Mouse (Mus musculus): ENCODE data around the gene Hemgn. TPM values are rescaled to one million over a fixed set of nuclear protein-coding genes. Genes with fewer than 3 reads are reported as not detected.

The Hemgn gene
- polyA plus RNA-seq, 1 experiment from 2014 or later, result 17.6 TPM

- Histone ChIP-seq H3K4me2 (ENCODE audit: low read depth, low read length) (no peak overlapping the region), H3K9ac (ENCODE audit: low read length) (no peak overlapping the region), H3K4me3 (replicated peaks; ENCODE audit: low read length) (no peak overlapping the region), H3K27me3 (ENCODE audit: control insufficient read depth, insufficient read depth, low read length) (peaks cover 62% of the 10 kb centered on the region), H3K27ac (ENCODE audit: low read length) (no peak overlapping the region), H3K36me3 (ENCODE audit: control insufficient read depth, insufficient read depth, low read length) (no peaks in the 10 kb centered on the region), H3K4me1 (ENCODE audit: control insufficient read depth, insufficient read depth, low read length) (0 out of 2 replicates have a peak, but pooled peaks cover 3% of the 10 kb centered on the region), H3K9me3 (replicated peaks; ENCODE audit: control insufficient read depth, low read length) (no peaks in the 10 kb centered on the region)
- ATAC-seq (ENCODE audit: insufficient read depth, low FRiP score), result no peak
- WGBS, result 57% methylated on average over 5 of the region's 5 CpGs
Measured at GRCm38 (mm10) chr4:46349530-46349929, 63.8 kb downstream of the Hemgn start.

DNA sequence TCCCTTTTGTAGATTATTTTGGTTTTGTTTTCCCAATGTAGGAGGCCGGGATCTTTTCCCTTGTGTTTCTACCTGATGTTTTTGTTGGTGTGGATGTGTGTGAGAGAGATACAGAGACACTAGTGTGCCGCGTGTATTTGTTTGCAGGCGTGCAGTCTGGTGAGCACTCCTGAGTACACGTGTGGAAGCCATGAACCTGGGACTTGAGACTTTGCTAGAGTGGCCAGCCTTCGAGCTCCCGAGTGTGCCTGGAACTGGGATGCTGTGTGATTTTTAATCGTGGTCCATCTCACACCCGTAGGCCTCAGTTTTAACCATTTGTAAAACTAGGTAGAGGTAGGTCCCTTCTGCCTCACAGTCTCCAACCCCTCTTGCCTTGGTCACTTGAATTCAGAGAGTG lies 64.4 kb downstream of the Hemgn start:
- no peak overlapping the region for H3K9ac ChIP-seq (ENCODE audit: low read length)
- H3K27me3 ChIP-seq (ENCODE audit: control insufficient read depth, insufficient read depth, low read length), result peaks cover 68% of the 10 kb centered on the region
- no peak overlapping the region for H3K4me3 ChIP-seq (replicated peaks; ENCODE audit: low read length)
- H3K4me2 ChIP-seq (ENCODE audit: low read depth, low read length), result no peak overlapping the region
- ATAC-seq (ENCODE audit: insufficient read depth, low FRiP score), result no peak
- no peaks in the 10 kb centered on the region for H3K36me3 ChIP-seq (ENCODE audit: control insufficient read depth, insufficient read depth, low read length)
- 0 out of 2 replicates have a peak, but pooled peaks cover 4% of the 10 kb centered on the region for H3K4me1 ChIP-seq (ENCODE audit: control insufficient read depth, insufficient read depth, low read length)
- WGBS, result 36% methylated on average over 9 of the region's 9 CpGs
- H3K9me3 ChIP-seq (replicated peaks; ENCODE audit: control insufficient read depth, low read length), result no peaks in the 10 kb centered on the region
- no peak overlapping the region for H3K27ac ChIP-seq (ENCODE audit: low read length)

- WGBS, result 6% methylated on average over 41 of the region's 41 CpGs
- no peak overlapping the region for H3K4me3 ChIP-seq (replicated peaks; ENCODE audit: low read length)
Measured at GRCm38 (mm10) chr4:46347580-46348515, 65.5 kb downstream of the Hemgn start.

GRCm38 (mm10) chr4:46347141-46347540 lies 66.2 kb downstream of the Hemgn start:
- Histone ChIP-seq H3K36me3 (ENCODE audit: control insufficient read depth, insufficient read depth, low read length) (no peaks in the 10 kb centered on the region), H3K27ac (ENCODE audit: low read length) (no peak overlapping the region), H3K4me2 (ENCODE audit: low read depth, low read length) (no peak overlapping the region), H3K27me3 (ENCODE audit: control insufficient read depth, insufficient read depth, low read length) (peaks cover 83% of the 10 kb centered on the region), H3K4me3 (replicated peaks; ENCODE audit: low read length) (no peak overlapping the region), H3K9ac (ENCODE audit: low read length) (no peak overlapping the region), H3K9me3 (replicated peaks; ENCODE audit: control insufficient read depth, low read length) (no peaks in the 10 kb centered on the region), H3K4me1 (ENCODE audit: control insufficient read depth, insufficient read depth, low read length) (peaks cover 9% of the 10 kb centered on the region)
- no peak for ATAC-seq (ENCODE audit: insufficient read depth, low FRiP score)
- 10% methylated on average over 4 of the region's 4 CpGs for WGBS

More at GRCm38 (mm10) chr4:46347580-46348515, 65.5 kb downstream of the Hemgn start:
- peaks cover 79% of the 10 kb centered on the region for H3K27me3 ChIP-seq (ENCODE audit: control insufficient read depth, insufficient read depth, low read length)
- H3K4me1 ChIP-seq (ENCODE audit: control insufficient read depth, insufficient read depth, low read length), result peaks cover 9% of the 10 kb centered on the region
- H3K36me3 ChIP-seq (ENCODE audit: control insufficient read depth, insufficient read depth, low read length), result no peaks in the 10 kb centered on the region
- no peak overlapping the region for H3K4me2 ChIP-seq (ENCODE audit: low read depth, low read length)
- no peaks in the 10 kb centered on the region for H3K9me3 ChIP-seq (replicated peaks; ENCODE audit: control insufficient read depth, low read length)
- no peak overlapping the region for H3K9ac ChIP-seq (ENCODE audit: low read length)
- no peak for ATAC-seq (ENCODE audit: insufficient read depth, low FRiP score)
- no peak overlapping the region for H3K27ac ChIP-seq (ENCODE audit: low read length)

DNA sequence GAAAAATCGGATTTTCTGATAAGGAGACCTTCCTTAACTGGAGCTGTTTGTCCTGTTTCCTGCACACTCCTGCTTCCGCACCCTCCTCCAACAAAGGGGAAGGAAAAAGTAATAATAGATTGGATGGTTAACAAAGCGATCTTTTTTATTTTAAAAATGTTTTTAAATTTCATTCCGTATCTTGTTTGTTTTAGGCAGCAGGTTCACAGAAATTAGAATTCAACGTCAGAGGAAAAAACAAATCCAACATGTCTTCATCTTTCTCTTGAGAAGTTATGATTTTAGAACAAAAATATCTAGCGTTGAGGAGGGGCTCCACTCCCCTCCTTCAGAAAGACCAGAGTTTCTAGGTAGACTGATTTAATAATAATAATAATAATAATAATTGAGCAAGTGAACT lies 67.1 kb downstream of the Hemgn start:
- ATAC-seq (ENCODE audit: insufficient read depth, low FRiP score), result no peak

GRCm38 (mm10) chr4:46345773-46346100 lies 67.6 kb downstream of the Hemgn start:
- no peaks in the 10 kb centered on the region for H3K36me3 ChIP-seq (ENCODE audit: control insufficient read depth, insufficient read depth, low read length)
- peaks cover 9% of the 10 kb centered on the region for H3K4me1 ChIP-seq (ENCODE audit: control insufficient read depth, insufficient read depth, low read length)
- ATAC-seq (ENCODE audit: insufficient read depth, low FRiP score), result no peak
- H3K9me3 ChIP-seq (replicated peaks; ENCODE audit: control insufficient read depth, low read length), result no peaks in the 10 kb centered on the region
- H3K4me3 ChIP-seq (replicated peaks; ENCODE audit: low read length), result peak overlapping the region; percentile 45; the same call in 1 of the 2 replicates
- 23% methylated on average over 3 of the region's 3 CpGs for WGBS
- H3K9ac ChIP-seq (ENCODE audit: low read length), result no peak overlapping the region
- H3K4me2 ChIP-seq (ENCODE audit: low read depth, low read length), result no peak overlapping the region
- H3K27me3 ChIP-seq (ENCODE audit: control insufficient read depth, insufficient read depth, low read length), result peaks cover 85% of the 10 kb centered on the region
- H3K27ac ChIP-seq (ENCODE audit: low read length), result no peak overlapping the region

More for the DNA sequence above, 67.1 kb downstream of the Hemgn start:
- Histone ChIP-seq H3K4me3 (replicated peaks; ENCODE audit: low read length) (no peak overlapping the region), H3K27me3 (ENCODE audit: control insufficient read depth, insufficient read depth, low read length) (peaks cover 85% of the 10 kb centered on the region), H3K27ac (ENCODE audit: low read length) (no peak overlapping the region), H3K36me3 (ENCODE audit: control insufficient read depth, insufficient read depth, low read length) (no peaks in the 10 kb centered on the region), H3K9ac (ENCODE audit: low read length) (no peak overlapping the region), H3K4me1 (ENCODE audit: control insufficient read depth, insufficient read depth, low read length) (peaks cover 9% of the 10 kb centered on the region), H3K4me2 (ENCODE audit: low read depth, low read length) (no peak overlapping the region), H3K9me3 (replicated peaks; ENCODE audit: control insufficient read depth, low read length) (no peaks in the 10 kb centered on the region)
- 34% methylated on average over 6 of the region's 6 CpGs for WGBS

GRCm38 (mm10) chr4:46345056-46345772 lies 68.1 kb downstream of the Hemgn start:
- Histone ChIP-seq H3K4me2 (ENCODE audit: low read depth, low read length) (peak overlapping the region; percentile 53), H3K4me1 (ENCODE audit: control insufficient read depth, insufficient read depth, low read length) (peaks cover 9% of the 10 kb centered on the region), H3K9me3 (replicated peaks; ENCODE audit: control insufficient read depth, low read length) (no peaks in the 10 kb centered on the region), H3K36me3 (ENCODE audit: control insufficient read depth, insufficient read depth, low read length) (no peaks in the 10 kb centered on the region), H3K4me3 (replicated peaks; ENCODE audit: low read length) (peak overlapping the region; percentile 45), H3K9ac (ENCODE audit: low read length) (no peak overlapping the region), H3K27ac (ENCODE audit: low read length) (no peak overlapping the region), H3K27me3 (ENCODE audit: control insufficient read depth, insufficient read depth, low read length) (peaks cover 85% of the 10 kb centered on the region)
- ATAC-seq (ENCODE audit: insufficient read depth, low FRiP score), result no peak
- 4% methylated on average over 64 of the region's 67 CpGs for WGBS

GRCm38 (mm10) chr4:46344288-46344687 lies 69.0 kb downstream of the Hemgn start:
- H3K27me3 ChIP-seq (ENCODE audit: control insufficient read depth, insufficient read depth, low read length), result peaks cover 85% of the 10 kb centered on the region
- peak overlapping the region; percentile 45 for H3K4me3 ChIP-seq (replicated peaks; ENCODE audit: low read length)
- no peaks in the 10 kb centered on the region for H3K9me3 ChIP-seq (replicated peaks; ENCODE audit: control insufficient read depth, low read length)
- H3K4me1 ChIP-seq (ENCODE audit: control insufficient read depth, insufficient read depth, low read length), result peaks cover 9% of the 10 kb centered on the region
- no peaks in the 10 kb centered on the region for H3K36me3 ChIP-seq (ENCODE audit: control insufficient read depth, insufficient read depth, low read length)
- no peak for ATAC-seq (ENCODE audit: insufficient read depth, low FRiP score)
- H3K9ac ChIP-seq (ENCODE audit: low read length), result peak overlapping the region; percentile 57; the same call in 1 of the 2 replicates
- WGBS, result under 1% methylated on average over 51 of the region's 51 CpGs
- peak overlapping the region; percentile 53 for H3K4me2 ChIP-seq (ENCODE audit: low read depth, low read length)
- no peak overlapping the region for H3K27ac ChIP-seq (ENCODE audit: low read length)

Measured in stomach, embryonic 16.5 days (tissue).